Mouse (Mus musculus) adrenal gland, adult 10 weeks (tissue): ENCODE data around the gene Ccr4. TPM values are rescaled to one million over a fixed set of nuclear protein-coding genes. Genes with fewer than 3 reads are reported as not detected.

Experiments
- polyA plus RNA-seq: library from polyadenylated mRNA; stranded (reverse); fragments of 350-450 nt; fragmentation: Illumina TruSeq; extraction: RNeasy Lipid Tissue Mini Kit (QIAGEN cat#74804); gene quantifications from one replicate; pipeline ENCODE4 v1.2.3, GENCODE M21; 2014; ENCODE audit warnings: low read depth, low replicate concordance

The Ccr4 gene
- polyA plus RNA-seq: not detected

GRCm38 (mm10) chr9:114504816-114505215 lies at the start of gene Ccr4:
Ccr4 (minus strand) TSS chr9:114504916.

GRCm38 (mm10) chr9:114515364-114515763 lies 10.6 kb upstream of the Ccr4 start, which contains the start of gene C130032M10Rik:
C130032M10Rik (plus strand) TSS chr9:114515697.

Other genes with a start within 250 kb of the Ccr4 start
- not detected for gene Bcl2a1c, start 174.8 kb downstream of the Ccr4 start, polyA plus RNA-seq
- gene Crtap, start 114.2 kb downstream of the Ccr4 start, polyA plus RNA-seq: 83.7 TPM
- 11.9 TPM for gene Glb1, start 103.8 kb downstream of the Ccr4 start, polyA plus RNA-seq
- 0.93 TPM for gene Tmppe, start 103.8 kb downstream of the Ccr4 start, polyA plus RNA-seq
- gene C130032M10Rik, start 10.8 kb upstream of the Ccr4 start, polyA plus RNA-seq: not detected
- not detected for gene Trim71, start 59.5 kb upstream of the Ccr4 start, polyA plus RNA-seq
- 38.6 TPM for gene Cnot10, start 135.3 kb upstream of the Ccr4 start, polyA plus RNA-seq
- 48.5 TPM for gene Dync1li1, start 183.9 kb upstream of the Ccr4 start, polyA plus RNA-seq
- gene Cmtm6, start 226.2 kb upstream of the Ccr4 start, polyA plus RNA-seq: 124 TPM